Mouse (Mus musculus): ENCODE measurements around the gene Epp13. TPM values are rescaled to one million over a fixed set of nuclear protein-coding genes. Genes with fewer than 3 reads are reported as not detected.
"Not testable (repeated sequence)": the region's sequence is repeated elsewhere in the genome, so short reads cannot be mapped to it uniquely, and the experiment has no call there.

Gene Epp13
- total RNA-seq (2022) = not detected

- no peak for DNase-seq (ENCODE audit: low spot score)
These were observed at the start of gene Epp13 for GRCm38 (mm10) chr7:6252410-6252809. Gene Epp13, plus strand, starts transcription at chr7:6252710.

- no peak for DNase-seq (ENCODE audit: low spot score)
These were observed 48.3 kb upstream of the Epp13 start for GRCm38 (mm10) chr7:6204200-6204599.

GRCm38 (mm10) chr7:6213144-6213543 is 39.4 kb upstream of the Epp13 start:
- DNase-seq (ENCODE audit: low spot score) = no peak

- not testable (repeated sequence) for DNase-seq (ENCODE audit: low spot score)
These were observed 37.8 kb upstream of the Epp13 start for GRCm38 (mm10) chr7:6214691-6215090.

- no peak for DNase-seq (ENCODE audit: low spot score)
These were observed 32.4 kb upstream of the Epp13 start for GRCm38 (mm10) chr7:6220147-6220546.

GRCm38 (mm10) chr7:6221978-6222377 is 30.5 kb upstream of the Epp13 start, which contains the start of gene Zscan5b:
Gene Zscan5b, plus strand, starts transcription at chr7:6222278.
- DNase-seq (ENCODE audit: low spot score) = no peak

GRCm38 (mm10) chr7:6228491-6228890 is 24.0 kb upstream of the Epp13 start:
- not testable (repeated sequence) for DNase-seq (ENCODE audit: low spot score)

GRCm38 (mm10) chr7:6239787-6240186 is 12.7 kb upstream of the Epp13 start:
- DNase-seq (ENCODE audit: low spot score) = no peak

- peak; percentile 16 for DNase-seq (ENCODE audit: low spot score)
These were observed 11.6 kb upstream of the Epp13 start for GRCm38 (mm10) chr7:6240841-6241425.

GRCm38 (mm10) chr7:6244361-6245292 is 7.9 kb upstream of the Epp13 start:
- DNase-seq (ENCODE audit: low spot score) = no peak

GRCm38 (mm10) chr7:6254451-6254850 is 1.9 kb downstream of the Epp13 start:
- no peak for DNase-seq (ENCODE audit: low spot score)

GRCm38 (mm10) chr7:6257386-6257785 is 4.9 kb downstream of the Epp13 start:
- DNase-seq (ENCODE audit: low spot score) = no peak

GRCm38 (mm10) chr7:6258232-6259220 is 6.0 kb downstream of the Epp13 start:
- DNase-seq (ENCODE audit: low spot score) = no peak

- not testable (repeated sequence) for DNase-seq (ENCODE audit: low spot score)
These were observed 7.5 kb downstream of the Epp13 start for GRCm38 (mm10) chr7:6260004-6260403.

GRCm38 (mm10) chr7:6262120-6262519 is 9.6 kb downstream of the Epp13 start:
- DNase-seq (ENCODE audit: low spot score) = no peak

- no peak for DNase-seq (ENCODE audit: low spot score)
These were observed 10.5 kb downstream of the Epp13 start for GRCm38 (mm10) chr7:6262984-6263383.

- DNase-seq (ENCODE audit: low spot score) = no peak
These were observed 13.2 kb downstream of the Epp13 start for GRCm38 (mm10) chr7:6265695-6266094.

GRCm38 (mm10) chr7:6277906-6278305 is 25.4 kb downstream of the Epp13 start:
- DNase-seq (ENCODE audit: low spot score) = no peak

- DNase-seq (ENCODE audit: low spot score) = peak; percentile 74
These were observed 30.2 kb downstream of the Epp13 start for GRCm38 (mm10) chr7:6282749-6283148.

- peak; percentile 76 for DNase-seq (ENCODE audit: low spot score)
These were observed 31.1 kb downstream of the Epp13 start for GRCm38 (mm10) chr7:6283451-6284075.

- DNase-seq (ENCODE audit: low spot score) = no peak
These were observed 32.0 kb downstream of the Epp13 start for GRCm38 (mm10) chr7:6284442-6285012.
